Mouse (Mus musculus): ENCODE measurements around the gene Fgf8. TPM values are rescaled to one million over a fixed set of nuclear protein-coding genes. Genes with fewer than 3 reads are reported as not detected.

The Fgf8 gene
- not detected for total RNA-seq (2023)

GRCm38 (mm10) chr19:45742218-45742983 lies at the start of gene Fgf8:
Gene Fgf8 (minus strand): TSS chr19:45742915.

DNA sequence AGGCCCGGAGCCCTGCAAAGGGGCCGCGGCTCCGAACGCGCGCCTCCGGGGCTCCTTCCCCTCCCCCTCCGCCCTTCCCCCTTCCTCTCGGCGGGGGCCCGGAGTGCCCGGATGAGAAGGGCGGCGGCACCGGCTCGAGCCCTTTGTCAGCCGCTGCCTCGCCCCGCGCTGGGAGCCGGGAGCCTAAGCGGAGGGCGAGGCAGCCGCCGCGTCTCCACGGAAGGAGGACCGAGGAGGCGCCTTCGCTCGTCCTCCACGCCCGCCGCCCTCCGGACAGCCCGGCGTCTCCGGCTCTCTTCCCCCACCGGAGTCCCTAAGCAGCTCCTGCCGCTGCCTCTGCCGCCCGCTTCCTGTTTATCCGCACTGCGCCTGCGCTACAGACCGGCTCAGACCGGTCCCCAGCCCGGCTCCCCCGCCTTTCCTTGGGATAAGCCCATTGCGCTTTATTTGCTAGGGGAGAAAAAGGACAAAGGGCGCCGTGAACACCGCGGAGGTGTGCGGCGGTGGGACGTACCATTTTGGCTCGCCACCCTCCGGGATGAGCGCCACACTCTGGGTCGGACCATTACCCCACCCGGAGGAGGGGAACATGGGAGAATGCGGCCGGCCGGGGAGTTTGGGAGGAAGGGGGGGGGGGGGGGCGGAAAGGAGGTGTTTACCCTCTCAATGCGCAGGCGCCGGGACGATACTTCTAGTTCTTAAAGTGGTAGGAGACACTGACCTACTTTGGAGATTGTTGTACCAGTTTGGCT lies 40.6 kb upstream of the Fgf8 start, which contains the start of gene Mgea5:
Mgea5 (minus strand) TSS at position 657 of the 752 bp plus-strand sequence.

GRCm38 (mm10) chr19:45749243-45750043 lies 6.7 kb upstream of the Fgf8 start, which contains the start of gene Npm3:
Gene Npm3 (minus strand): TSS chr19:45749591.

Other genes starting within 250 kb of the Fgf8 start
- 8.9 TPM for gene Poll, start 182.4 kb downstream of the Fgf8 start, total RNA-seq (2023)
- gene Gm17018, start 182.3 kb downstream of the Fgf8 start, total RNA-seq (2023): 14.4 TPM
- 63.2 TPM for gene Fbxw4, start 82.6 kb downstream of the Fgf8 start, total RNA-seq (2023)
- gene Npm3, start 6.7 kb upstream of the Fgf8 start, total RNA-seq (2023): 49.4 TPM
- 400 TPM for gene Mgea5, start 40.9 kb upstream of the Fgf8 start, total RNA-seq (2023)
- gene Kcnip2, start 73.1 kb upstream of the Fgf8 start, total RNA-seq (2023): 21.6 TPM